Mouse (Mus musculus): Measurements from ENCODE around the gene Bag2. TPM values are rescaled to one million over a fixed set of nuclear protein-coding genes. Genes with fewer than 3 reads are reported as not detected.

The Bag2 gene
- polyA plus RNA-seq, 1 experiment from 2014 or later: 90.1 TPM

DNA sequence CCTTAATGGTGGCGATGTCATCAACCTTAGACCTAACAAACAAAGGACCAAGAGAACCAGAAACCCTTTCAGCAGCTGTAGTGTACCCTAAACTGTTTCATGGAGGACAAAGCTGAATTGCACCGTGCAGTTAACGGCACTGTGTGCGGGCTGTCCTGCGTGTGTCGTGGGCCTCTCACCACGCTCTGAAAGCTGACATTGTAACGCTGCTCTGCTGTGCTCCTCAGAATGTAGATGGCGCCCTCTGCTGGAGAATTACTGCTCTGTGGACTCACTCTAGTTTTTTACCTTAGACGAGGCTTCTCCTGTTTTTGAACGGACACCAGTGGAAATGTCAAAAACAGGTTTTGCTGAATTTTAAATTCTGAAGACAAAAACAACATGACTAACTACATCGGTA is 18.3 kb downstream of the Bag2 start:
- 30% methylated on average over 12 of the region's 12 CpGs for WGBS
- H3K27me3 ChIP-seq (ENCODE audit: control insufficient read depth, insufficient read depth, low read length): no peaks in the 10 kb centered on the region

DNA sequence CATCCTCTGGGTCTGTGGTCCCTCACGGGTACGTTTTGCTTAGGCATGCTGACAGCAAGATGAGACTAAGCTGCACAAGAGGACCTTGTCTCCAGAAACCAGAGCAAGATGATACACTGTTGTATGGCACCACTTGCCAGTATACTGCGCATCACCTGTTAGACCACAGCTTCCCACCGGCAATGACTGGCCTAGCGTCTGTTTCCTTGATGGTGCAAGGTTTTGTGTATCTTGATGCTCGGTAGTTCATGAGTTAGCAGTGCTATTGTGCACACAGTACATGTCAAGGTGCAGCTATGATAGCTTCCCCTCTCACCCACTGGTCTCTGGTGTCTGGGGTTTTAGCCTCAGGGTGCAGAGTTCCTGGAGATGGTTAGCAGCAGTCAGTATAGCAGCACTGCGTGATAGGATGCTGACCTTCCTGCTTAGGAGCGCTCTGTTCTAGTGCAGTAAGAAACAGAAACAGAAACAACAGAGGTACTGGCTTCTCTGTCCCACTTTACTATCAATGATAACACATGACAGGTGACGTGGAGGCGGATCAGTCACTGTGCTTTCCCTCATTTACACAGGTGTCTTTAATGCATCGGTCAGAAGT is 18.8 kb downstream of the Bag2 start:
- no peak overlapping the region for H3K9ac ChIP-seq (ENCODE audit: low read length)
- H3K27me3 ChIP-seq (ENCODE audit: control insufficient read depth, insufficient read depth, low read length): no peaks in the 10 kb centered on the region
- H3K4me1 ChIP-seq (ENCODE audit: control insufficient read depth, insufficient read depth, low read length): no peaks in the 10 kb centered on the region
- H3K4me3 ChIP-seq (ENCODE audit: low read length): no peak overlapping the region
- no peak for ATAC-seq (replicated peaks; ENCODE audit: extremely low read depth, insufficient read depth, low FRiP score)
- 85% methylated on average over 11 of the region's 11 CpGs for WGBS
- no peak overlapping the region for H3K4me2 ChIP-seq (ENCODE audit: low read depth, low read length)
- no peak overlapping the region for H3K27ac ChIP-seq (ENCODE audit: low read length)
- H3K36me3 ChIP-seq (ENCODE audit: control insufficient read depth, insufficient read depth): peaks cover 18% of the 10 kb centered on the region; the same call in 1 of the 2 replicates
- no peaks in the 10 kb centered on the region for H3K9me3 ChIP-seq (replicated peaks; ENCODE audit: control insufficient read depth, low read length)

More for the DNA sequence above, 18.3 kb downstream of the Bag2 start:
- Histone ChIP-seq H3K27ac (ENCODE audit: low read length) (no peak overlapping the region), H3K4me2 (ENCODE audit: low read depth, low read length) (no peak overlapping the region), H3K4me1 (ENCODE audit: control insufficient read depth, insufficient read depth, low read length) (no peaks in the 10 kb centered on the region), H3K9ac (ENCODE audit: low read length) (no peak overlapping the region), H3K36me3 (ENCODE audit: control insufficient read depth, insufficient read depth) (peaks cover 18% of the 10 kb centered on the region; the same call in 1 of the 2 replicates), H3K4me3 (ENCODE audit: low read length) (no peak overlapping the region), H3K9me3 (replicated peaks; ENCODE audit: control insufficient read depth, low read length) (no peaks in the 10 kb centered on the region)
- no peak; the same call in 1 of the 2 replicates for ATAC-seq (replicated peaks; ENCODE audit: extremely low read depth, insufficient read depth, low FRiP score)

DNA sequence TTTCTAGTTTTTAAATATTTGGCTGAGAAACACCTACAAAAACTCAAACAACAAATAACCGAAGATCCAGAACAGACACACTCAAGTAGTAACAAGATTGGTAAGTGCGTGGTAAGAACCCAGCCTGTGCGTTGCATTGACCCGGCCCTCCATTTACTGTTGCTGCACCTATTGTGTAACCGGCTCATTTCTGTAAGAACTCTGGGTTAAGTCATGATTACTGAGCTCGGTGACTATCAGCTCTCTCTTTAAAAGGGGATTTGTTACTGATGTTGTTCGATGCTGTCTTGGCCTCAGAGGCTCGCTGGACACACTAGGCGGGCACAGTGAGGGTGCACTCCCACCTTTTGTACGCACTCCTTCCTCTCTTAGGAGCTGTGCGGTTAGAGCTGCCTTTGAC is 19.3 kb downstream of the Bag2 start:
- no peaks in the 10 kb centered on the region for H3K9me3 ChIP-seq (replicated peaks; ENCODE audit: control insufficient read depth, low read length)
- H3K27me3 ChIP-seq (ENCODE audit: control insufficient read depth, insufficient read depth, low read length): no peaks in the 10 kb centered on the region
- 88% methylated on average over 11 of the region's 11 CpGs for WGBS
- H3K27ac ChIP-seq (ENCODE audit: low read length): no peak overlapping the region
- no peak for ATAC-seq (replicated peaks; ENCODE audit: extremely low read depth, insufficient read depth, low FRiP score)
- no peak overlapping the region for H3K4me3 ChIP-seq (ENCODE audit: low read length)
- H3K4me2 ChIP-seq (ENCODE audit: low read depth, low read length): no peak overlapping the region
- no peaks in the 10 kb centered on the region for H3K4me1 ChIP-seq (ENCODE audit: control insufficient read depth, insufficient read depth, low read length)
- no peak overlapping the region for H3K9ac ChIP-seq (ENCODE audit: low read length)
- H3K36me3 ChIP-seq (ENCODE audit: control insufficient read depth, insufficient read depth): peaks cover 18% of the 10 kb centered on the region; the same call in 1 of the 2 replicates

DNA sequence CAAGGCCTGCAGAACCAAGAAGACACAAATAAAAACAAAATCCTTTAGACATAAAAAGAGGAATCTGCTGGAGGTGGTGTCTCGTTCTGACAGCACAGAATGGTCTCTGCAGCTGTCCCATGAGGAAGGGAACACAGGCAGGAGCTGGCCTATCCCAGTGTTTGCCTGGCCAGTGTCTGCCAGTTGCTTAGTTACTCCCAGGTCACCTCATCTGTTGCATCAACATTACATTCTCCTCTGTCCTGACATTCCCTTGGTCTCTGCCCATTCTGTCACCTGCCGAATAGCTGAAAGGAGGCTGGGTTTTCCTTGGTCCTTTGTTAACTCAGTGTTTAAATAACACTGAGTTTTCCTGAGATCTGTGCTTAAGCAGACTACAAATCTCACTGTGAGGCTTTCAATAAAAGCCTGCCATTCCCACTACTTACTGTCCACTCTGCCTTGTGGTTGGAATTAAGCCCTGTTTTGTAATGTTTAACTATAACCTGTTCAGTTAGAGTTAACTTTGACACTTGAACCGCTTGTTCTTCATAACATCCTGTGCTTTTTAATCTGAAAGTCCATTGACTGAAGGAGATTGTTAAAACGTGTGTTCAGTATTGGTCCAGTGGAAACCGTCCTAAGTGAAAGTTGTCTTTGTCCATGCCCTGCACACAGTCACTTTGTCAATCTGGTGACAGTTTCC is 23.5 kb downstream of the Bag2 start:
- no peak for ATAC-seq (replicated peaks; ENCODE audit: extremely low read depth, insufficient read depth, low FRiP score)
- Histone ChIP-seq H3K4me2 (ENCODE audit: low read depth, low read length) (no peak overlapping the region), H3K27me3 (ENCODE audit: control insufficient read depth, insufficient read depth, low read length) (no peaks in the 10 kb centered on the region), H3K4me3 (ENCODE audit: low read length) (no peak overlapping the region), H3K36me3 (ENCODE audit: control insufficient read depth, insufficient read depth) (peaks cover 13% of the 10 kb centered on the region), H3K9ac (ENCODE audit: low read length) (no peak overlapping the region), H3K27ac (ENCODE audit: low read length) (no peak overlapping the region), H3K9me3 (replicated peaks; ENCODE audit: control insufficient read depth, low read length) (no peaks in the 10 kb centered on the region), H3K4me1 (ENCODE audit: control insufficient read depth, insufficient read depth, low read length) (no peaks in the 10 kb centered on the region)
- WGBS: 70% methylated on average over 5 of the region's 5 CpGs

DNA sequence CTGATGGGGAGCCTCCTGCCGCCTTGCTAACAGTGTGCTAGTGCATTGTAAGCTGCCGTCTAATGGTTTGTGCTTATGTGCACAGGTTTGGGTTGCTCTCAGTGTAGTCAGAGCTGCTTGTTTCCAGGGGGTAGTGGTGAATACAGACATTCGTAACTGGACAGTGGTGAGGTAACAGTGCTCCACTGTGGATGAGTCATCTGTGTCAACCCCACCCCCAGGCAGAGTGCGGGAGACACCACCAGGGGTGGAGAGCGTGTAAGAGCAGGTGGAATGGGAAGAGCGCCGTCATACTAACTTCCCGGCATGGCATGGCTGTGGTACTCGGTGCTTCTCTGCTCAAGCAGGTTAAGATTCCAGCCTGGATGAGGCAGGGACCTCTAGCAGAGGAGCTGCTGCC is 24.6 kb downstream of the Bag2 start:
- no peaks in the 10 kb centered on the region for H3K4me1 ChIP-seq (ENCODE audit: control insufficient read depth, insufficient read depth, low read length)
- WGBS: 79% methylated on average over 9 of the region's 9 CpGs
- ATAC-seq (replicated peaks; ENCODE audit: extremely low read depth, insufficient read depth, low FRiP score): no peak
- H3K36me3 ChIP-seq (ENCODE audit: control insufficient read depth, insufficient read depth): peaks cover 15% of the 10 kb centered on the region
- H3K27me3 ChIP-seq (ENCODE audit: control insufficient read depth, insufficient read depth, low read length): no peaks in the 10 kb centered on the region
- H3K9ac ChIP-seq (ENCODE audit: low read length): no peak overlapping the region
- H3K9me3 ChIP-seq (replicated peaks; ENCODE audit: control insufficient read depth, low read length): no peaks in the 10 kb centered on the region
- H3K4me2 ChIP-seq (ENCODE audit: low read depth, low read length): no peak overlapping the region
- H3K27ac ChIP-seq (ENCODE audit: low read length): no peak overlapping the region
- no peak overlapping the region for H3K4me3 ChIP-seq (ENCODE audit: low read length)

DNA sequence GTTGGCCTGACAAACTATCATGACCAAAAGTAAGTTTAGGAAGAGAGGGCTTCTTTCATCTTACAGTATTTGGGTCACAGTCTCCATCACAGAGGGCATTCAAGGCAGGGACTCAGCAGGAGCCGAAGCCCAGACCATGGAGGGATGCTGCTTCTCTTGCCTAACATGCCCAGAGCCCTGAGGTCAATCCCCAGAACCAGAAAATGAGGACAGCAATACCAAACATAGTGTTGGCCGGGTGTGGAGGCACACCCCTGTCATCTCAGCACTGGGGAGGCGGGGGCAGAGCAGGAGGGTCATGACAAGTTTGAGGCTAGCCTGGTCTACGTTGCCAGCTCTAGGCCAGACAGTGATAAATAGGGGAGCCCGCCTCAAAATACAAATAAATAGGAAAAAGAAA is 32.5 kb downstream of the Bag2 start:
- peaks cover 6% of the 10 kb centered on the region for H3K4me1 ChIP-seq (ENCODE audit: control insufficient read depth, insufficient read depth, low read length)
- WGBS: 85% methylated on average over 5 of the region's 5 CpGs
- H3K9ac ChIP-seq (ENCODE audit: low read length): no peak overlapping the region
- H3K27me3 ChIP-seq (ENCODE audit: control insufficient read depth, insufficient read depth, low read length): no peaks in the 10 kb centered on the region
- H3K4me2 ChIP-seq (ENCODE audit: low read depth, low read length): no peak overlapping the region
- H3K36me3 ChIP-seq (ENCODE audit: control insufficient read depth, insufficient read depth): peaks cover 32% of the 10 kb centered on the region
- H3K9me3 ChIP-seq (replicated peaks; ENCODE audit: control insufficient read depth, low read length): no peaks in the 10 kb centered on the region
- ATAC-seq (replicated peaks; ENCODE audit: extremely low read depth, insufficient read depth, low FRiP score): no peak
- no peak overlapping the region for H3K4me3 ChIP-seq (ENCODE audit: low read length)
- no peak overlapping the region for H3K27ac ChIP-seq (ENCODE audit: low read length)

DNA sequence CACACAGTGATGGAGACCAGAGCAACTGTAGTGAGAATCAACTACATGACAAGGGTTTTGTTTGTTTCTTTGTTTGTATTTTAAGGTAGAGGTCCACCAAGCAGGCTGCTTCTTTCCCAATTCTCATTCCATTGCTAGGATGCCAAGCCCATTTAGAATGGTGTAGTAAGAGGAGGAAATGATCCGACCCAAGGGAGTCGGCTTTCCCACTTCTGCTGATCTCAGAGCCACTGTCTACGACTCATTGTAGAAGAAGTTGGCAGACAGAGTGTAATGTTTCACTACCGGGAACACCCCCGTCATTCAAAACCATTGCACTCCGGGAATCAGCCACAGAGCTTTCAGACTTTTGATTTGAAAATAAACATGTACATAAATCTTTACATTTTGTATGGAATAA is 33.1 kb downstream of the Bag2 start:
- Histone ChIP-seq H3K4me1 (ENCODE audit: control insufficient read depth, insufficient read depth, low read length) (peaks cover 6% of the 10 kb centered on the region), H3K4me3 (ENCODE audit: low read length) (no peak overlapping the region), H3K27me3 (ENCODE audit: control insufficient read depth, insufficient read depth, low read length) (no peaks in the 10 kb centered on the region), H3K4me2 (ENCODE audit: low read depth, low read length) (no peak overlapping the region), H3K36me3 (ENCODE audit: control insufficient read depth, insufficient read depth) (peaks cover 31% of the 10 kb centered on the region), H3K9ac (ENCODE audit: low read length) (no peak overlapping the region), H3K27ac (ENCODE audit: low read length) (no peak overlapping the region), H3K9me3 (replicated peaks; ENCODE audit: control insufficient read depth, low read length) (no peaks in the 10 kb centered on the region)
- ATAC-seq (replicated peaks; ENCODE audit: extremely low read depth, insufficient read depth, low FRiP score): no peak
- WGBS: 84% methylated on average over 6 of the region's 6 CpGs

DNA sequence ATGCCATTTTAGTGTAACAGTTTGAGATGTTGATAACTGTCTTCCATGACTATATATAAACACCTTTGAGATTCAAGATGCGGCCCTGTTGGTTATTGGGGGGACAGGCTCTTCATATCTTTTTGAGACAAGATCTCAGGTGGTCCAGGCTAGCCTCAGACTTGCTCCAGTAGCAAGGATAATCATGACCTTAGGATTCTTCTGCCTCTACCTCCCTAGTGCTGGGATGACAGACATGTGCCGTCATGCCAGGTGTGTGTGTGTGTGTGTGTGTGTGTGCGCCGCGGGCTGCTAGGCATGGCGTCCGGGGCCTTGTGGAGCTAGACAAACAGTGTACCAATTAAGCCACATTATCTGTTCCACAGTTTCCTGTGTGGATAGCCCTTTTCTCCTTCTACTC is 36.6 kb downstream of the Bag2 start:
- Histone ChIP-seq H3K9me3 (replicated peaks; ENCODE audit: control insufficient read depth, low read length) (no peaks in the 10 kb centered on the region), H3K9ac (ENCODE audit: low read length) (no peak overlapping the region), H3K27me3 (ENCODE audit: control insufficient read depth, insufficient read depth, low read length) (no peaks in the 10 kb centered on the region), H3K4me3 (ENCODE audit: low read length) (no peak overlapping the region), H3K4me1 (ENCODE audit: control insufficient read depth, insufficient read depth, low read length) (peaks cover 6% of the 10 kb centered on the region), H3K4me2 (ENCODE audit: low read depth, low read length) (no peak overlapping the region), H3K27ac (ENCODE audit: low read length) (no peak overlapping the region), H3K36me3 (ENCODE audit: control insufficient read depth, insufficient read depth) (peaks cover 25% of the 10 kb centered on the region)
- WGBS: 80% methylated on average over 7 of the region's 7 CpGs
- ATAC-seq (replicated peaks; ENCODE audit: extremely low read depth, insufficient read depth, low FRiP score): no peak

DNA sequence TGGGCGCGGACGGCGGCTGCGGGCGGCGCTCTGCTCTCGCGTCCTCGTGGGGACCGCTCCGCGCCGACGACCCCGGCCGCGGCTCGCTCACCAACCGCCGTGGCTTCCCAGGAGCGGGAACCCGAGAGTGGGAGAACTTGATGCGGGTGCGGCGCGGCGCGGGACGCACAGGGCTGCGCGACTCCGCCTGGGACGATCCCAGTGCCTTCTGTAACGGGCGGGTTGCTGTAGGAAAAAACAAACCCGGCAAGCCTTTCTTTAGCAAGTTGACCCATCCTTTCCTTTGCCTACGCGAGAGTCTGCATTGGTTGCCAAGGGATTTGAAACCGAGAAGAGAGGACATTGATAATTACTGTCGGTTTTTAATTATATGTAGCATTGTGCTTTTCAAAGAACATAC is 37.4 kb downstream of the Bag2 start:
- ATAC-seq (replicated peaks; ENCODE audit: extremely low read depth, insufficient read depth, low FRiP score): peak; percentile 50
- Histone ChIP-seq H3K9me3 (replicated peaks; ENCODE audit: control insufficient read depth, low read length) (no peaks in the 10 kb centered on the region), H3K4me3 (ENCODE audit: low read length) (peak overlapping the region; percentile 89), H3K9ac (ENCODE audit: low read length) (peak overlapping the region; percentile 92), H3K27me3 (ENCODE audit: control insufficient read depth, insufficient read depth, low read length) (no peaks in the 10 kb centered on the region), H3K4me2 (ENCODE audit: low read depth, low read length) (peak overlapping the region; percentile 87), H3K4me1 (ENCODE audit: control insufficient read depth, insufficient read depth, low read length) (peaks cover 6% of the 10 kb centered on the region), H3K36me3 (ENCODE audit: control insufficient read depth, insufficient read depth) (peaks cover 21% of the 10 kb centered on the region), H3K27ac (ENCODE audit: low read length) (peak overlapping the region; percentile 80)
- WGBS: under 1% methylated on average over 38 of the region's 41 CpGs
